Mouse (Mus musculus) thymus, postnatal 4 days (tissue): Measurements from ENCODE around the gene Amz1.

Source experiments
- DNase-seq: peaks from one replicate; pipeline ENCODE4 v3.0.0; 2021

Amz1 gene

DNA sequence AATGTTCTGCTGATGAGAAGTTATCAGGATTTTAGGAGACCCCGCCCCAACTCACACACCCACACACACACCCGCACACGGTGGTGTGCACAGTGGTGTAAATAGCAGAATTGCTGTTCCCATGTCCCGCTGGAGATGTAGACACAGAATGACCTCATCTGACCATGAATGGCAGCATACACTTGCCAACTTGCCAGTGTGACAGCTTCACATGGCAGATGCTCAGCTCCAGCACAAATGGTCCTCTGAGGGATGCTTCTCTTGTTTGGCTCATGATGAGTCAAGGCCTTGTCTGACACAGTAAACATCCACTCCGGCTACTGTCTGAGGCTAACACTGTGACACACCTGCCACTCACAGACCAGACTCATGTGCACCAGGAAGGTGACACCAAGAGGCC lies 44.4 kb downstream of the Amz1 start:
- no peak for DNase-seq

DNA sequence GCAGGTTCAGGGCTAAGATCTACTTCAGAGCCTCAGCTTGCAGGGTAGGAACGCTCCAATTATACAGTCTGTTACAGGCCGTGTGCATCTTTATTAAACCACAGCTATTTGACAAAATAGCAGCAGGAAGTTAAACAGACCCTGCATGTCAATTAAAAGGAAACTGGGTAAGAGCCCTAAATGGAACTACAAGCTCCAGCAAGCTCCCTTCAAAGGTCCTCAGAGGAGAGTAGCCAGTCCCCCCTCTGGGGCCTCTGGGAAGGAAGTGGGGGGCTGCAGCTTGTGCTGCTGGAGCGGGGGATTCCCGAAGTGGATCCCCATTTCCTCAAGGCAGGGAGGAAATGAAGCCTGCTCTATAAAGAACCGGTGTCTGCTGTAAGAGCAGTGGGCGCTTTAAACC lies 47.7 kb downstream of the Amz1 start:
- no peak for DNase-seq

DNA sequence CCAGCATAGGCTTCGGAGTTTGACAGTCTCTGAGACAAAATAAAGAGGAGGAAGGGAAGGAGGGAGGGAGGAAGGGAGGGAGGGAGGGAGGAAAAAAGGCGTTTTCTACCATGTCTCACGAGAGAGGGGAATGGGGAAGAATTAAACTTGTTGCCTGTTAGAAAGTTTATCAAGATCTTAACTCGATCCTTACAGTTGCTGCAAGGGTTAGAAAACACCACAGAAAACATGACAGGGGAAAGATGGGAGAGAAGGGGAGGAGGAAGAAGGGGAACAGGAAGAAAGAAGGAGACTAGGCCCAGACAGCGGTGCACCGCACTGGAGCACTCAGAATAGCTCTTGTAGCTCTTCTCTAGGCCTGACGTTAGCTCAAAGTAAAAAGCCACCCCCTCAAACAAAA lies 48.2 kb downstream of the Amz1 start:
- no peak for DNase-seq

DNA sequence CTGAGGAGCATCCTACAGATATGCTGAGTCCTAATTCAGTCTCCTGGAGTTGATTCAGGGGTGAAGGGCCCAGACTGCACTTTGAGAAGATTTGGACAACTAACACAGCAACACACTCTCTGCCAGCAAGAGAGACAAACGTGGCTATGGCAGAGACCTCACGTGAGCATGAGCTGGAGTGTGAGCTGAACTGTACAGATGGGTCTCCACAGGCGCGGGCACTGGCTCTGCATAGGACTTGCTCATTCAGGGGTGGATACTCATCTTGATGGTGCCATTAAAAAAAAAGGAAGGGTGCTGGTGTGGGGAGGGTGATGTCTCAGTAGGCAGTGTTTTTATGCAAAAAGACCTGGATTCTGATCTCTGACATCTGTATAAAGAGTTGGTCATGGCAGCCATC lies 51.2 kb downstream of the Amz1 start:
- no peak for DNase-seq

DNA sequence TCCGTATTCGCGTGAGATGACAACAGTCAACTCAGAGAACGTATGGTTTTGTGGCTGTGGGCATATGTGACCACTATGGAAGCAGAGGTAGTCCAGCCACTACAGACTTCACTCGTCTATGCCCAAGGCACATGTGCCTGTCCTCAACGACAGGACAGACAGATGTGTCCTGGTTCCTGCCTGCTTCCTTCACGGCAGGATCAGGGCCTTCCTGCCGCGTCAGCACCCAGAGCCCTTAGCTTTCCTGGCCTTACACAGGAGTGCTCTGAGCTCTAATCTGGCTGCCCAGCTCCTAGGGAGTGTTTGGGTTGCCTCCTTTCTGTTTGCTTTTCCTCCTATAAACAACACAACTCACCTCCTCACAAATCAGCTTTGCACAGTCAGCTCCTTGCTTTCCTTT lies 53.0 kb downstream of the Amz1 start:
- no peak for DNase-seq

GRCm38 (mm10) chr5:140781122-140781521 lies 57.2 kb downstream of the Amz1 start:
- no peak for DNase-seq

- DNase-seq: no peak
Measured at GRCm38 (mm10) chr5:140781886-140782572, 58.1 kb downstream of the Amz1 start.

- DNase-seq: no peak
Measured at GRCm38 (mm10) chr5:140783577-140783976, 59.6 kb downstream of the Amz1 start.

DNA sequence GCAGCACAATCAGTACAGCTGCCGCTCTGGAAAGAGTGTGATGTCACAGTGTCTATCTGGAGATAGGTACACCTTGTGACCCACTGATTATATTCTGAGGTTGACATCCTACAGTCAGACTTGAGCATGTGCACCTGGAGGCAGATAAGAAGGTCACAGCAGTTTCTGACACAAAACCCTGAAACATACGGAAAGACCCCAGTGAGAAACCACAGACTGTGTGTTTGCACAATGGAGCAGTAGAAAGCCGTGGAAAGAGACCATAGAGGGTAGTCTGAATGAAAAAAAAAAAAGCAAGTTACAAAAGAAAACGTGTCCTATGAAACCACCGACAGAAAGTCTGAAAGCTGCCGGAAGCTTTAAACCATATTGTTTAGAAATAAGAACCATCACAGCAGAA lies 60.4 kb downstream of the Amz1 start:
- DNase-seq: peak; percentile 31

GRCm38 (mm10) chr5:140785240-140785872 lies 61.4 kb downstream of the Amz1 start:
- DNase-seq: no peak

- DNase-seq: no peak
Measured at GRCm38 (mm10) chr5:140789561-140789960, 65.6 kb downstream of the Amz1 start.

GRCm38 (mm10) chr5:140790392-140790791 lies 66.5 kb downstream of the Amz1 start:
- DNase-seq: no peak

- no peak for DNase-seq
Measured at GRCm38 (mm10) chr5:140790937-140791877, 67.3 kb downstream of the Amz1 start.

GRCm38 (mm10) chr5:140792233-140792632 lies 68.3 kb downstream of the Amz1 start:
- no peak for DNase-seq

DNA sequence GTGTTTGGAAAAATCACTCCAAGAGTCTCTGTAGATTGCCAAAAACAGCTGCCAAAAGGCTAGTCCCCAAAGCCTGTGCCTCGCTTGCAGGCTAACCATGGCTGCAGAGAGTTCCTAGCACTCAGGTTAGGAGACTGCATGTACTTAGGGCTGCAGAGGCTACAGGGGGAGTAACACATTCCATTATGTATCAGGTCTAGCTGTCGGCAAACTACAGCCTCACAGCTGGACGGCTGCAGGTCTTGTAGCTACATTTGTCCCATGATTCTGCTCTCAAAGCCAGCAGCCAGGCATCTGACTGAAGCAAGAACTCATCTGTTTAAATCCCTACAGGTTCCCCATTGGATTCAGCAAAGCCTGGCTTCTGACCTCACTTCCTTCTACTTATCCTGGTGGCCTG lies 70.8 kb downstream of the Amz1 start:
- DNase-seq: no peak

- no peak for DNase-seq
Measured at GRCm38 (mm10) chr5:140795176-140795575, 71.2 kb downstream of the Amz1 start.

DNA sequence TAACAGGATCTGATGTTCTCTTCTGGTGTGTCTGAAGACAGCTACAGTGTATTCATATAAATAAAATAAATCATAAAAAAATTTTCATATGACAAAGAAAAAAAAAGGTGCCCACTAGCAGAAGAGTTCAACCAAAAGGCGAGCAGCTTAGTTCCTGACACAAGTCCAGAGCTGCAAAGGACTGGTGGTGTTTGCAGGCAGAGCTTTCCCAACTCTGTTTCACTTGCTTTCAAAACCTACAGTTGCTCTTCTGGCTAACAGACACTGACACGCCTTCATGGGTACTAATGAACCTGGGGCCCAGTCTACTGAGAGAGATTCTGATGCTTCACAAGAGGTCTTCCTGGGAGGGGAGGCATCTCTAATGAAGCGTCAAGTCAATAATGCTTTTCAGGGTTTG lies 72.1 kb downstream of the Amz1 start:
- no peak for DNase-seq

DNA sequence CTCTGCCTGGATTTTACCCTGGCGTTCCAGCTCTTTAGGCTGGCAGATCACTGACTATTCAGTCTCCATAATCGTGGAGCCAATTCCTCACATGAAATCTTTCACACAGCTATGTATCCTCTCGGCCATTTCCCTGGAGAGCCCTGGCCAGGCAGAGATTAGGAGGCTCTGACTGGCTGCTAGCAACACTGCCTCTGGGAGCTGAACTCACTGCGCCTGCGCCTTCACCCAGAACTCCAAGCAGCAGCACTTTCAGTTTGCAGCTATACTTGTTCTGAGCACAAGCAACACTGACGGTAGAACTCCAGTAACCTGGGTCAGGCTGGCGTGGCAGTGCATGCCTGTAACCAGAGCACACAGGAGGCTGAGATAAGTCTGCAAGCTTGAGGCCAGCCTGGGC lies 74.2 kb downstream of the Amz1 start:
- DNase-seq: no peak

- DNase-seq: no peak
Measured at GRCm38 (mm10) chr5:140798775-140799174, 74.8 kb downstream of the Amz1 start.

GRCm38 (mm10) chr5:140799190-140799589 lies 75.3 kb downstream of the Amz1 start:
- DNase-seq: no peak

GRCm38 (mm10) chr5:140800288-140800923 lies 76.5 kb downstream of the Amz1 start:
- DNase-seq: no peak

- DNase-seq: no peak
Measured at GRCm38 (mm10) chr5:140801782-140802181, 77.9 kb downstream of the Amz1 start.

DNA sequence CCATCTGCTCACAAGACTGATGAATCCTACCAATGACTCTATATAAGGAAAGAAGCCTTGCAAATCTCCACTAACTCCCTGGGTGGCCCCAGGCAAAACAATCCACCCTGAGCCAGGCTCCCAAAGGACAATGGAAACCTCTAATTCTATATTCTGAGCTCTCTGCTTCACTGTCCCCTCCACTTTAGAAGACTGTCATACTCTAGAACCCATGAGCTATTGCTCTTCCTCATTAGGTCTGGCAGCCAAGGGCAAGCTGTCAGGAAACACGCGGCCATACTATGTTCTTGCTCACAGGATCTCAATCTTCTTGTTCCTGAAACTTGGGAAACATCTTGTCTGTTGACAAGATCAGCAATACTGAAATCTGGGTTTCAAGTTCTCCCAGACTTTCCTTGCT lies 82.3 kb downstream of the Amz1 start:
- no peak for DNase-seq
